Mouse (Mus musculus) neural tube, embryonic 11.5 days (tissue): ENCODE results near the gene Rplp0. TPM values are rescaled to one million over a fixed set of nuclear protein-coding genes. Genes with fewer than 3 reads are reported as not detected.

Source experiments
- ATAC-seq: fragments of 200-750 bp; cut with Nextera tagmentation; 2 replicates; pipeline ENCODE4 v1.8.0; 2017; ENCODE audit warnings: moderate number of reproducible peaks, mild to moderate bottlenecking, moderate TSS enrichment, moderate library complexity; ENCODE audit not compliant: insufficient read depth, low FRiP score, low TSS enrichment
- DNase-seq: peaks from one replicate; pipeline ENCODE4 v3.0.0-alpha.2; 2015; ENCODE audit warnings: low spot score
- H3K27ac ChIP-seq: fragments of 300-500 bp; sonication (generic); 2 replicates; pipeline ENCODE4 v1.5.1; 2014; ENCODE audit warnings: low read depth, mild to moderate bottlenecking, low read length
- H3K27me3 ChIP-seq: fragments of 300-500 bp; sonication (generic); 2 replicates; pipeline ENCODE4 v1.6.1; 2014; ENCODE audit warnings: mild to moderate bottlenecking, low read length, mixed read lengths; ENCODE audit not compliant: control insufficient read depth, insufficient read depth
- H3K36me3 ChIP-seq: fragments of 300-500 bp; sonication (generic); 2 replicates; pipeline ENCODE4 v1.6.1; 2014; ENCODE audit warnings: mild to moderate bottlenecking, low read length, moderate library complexity, mixed read lengths; ENCODE audit not compliant: control insufficient read depth, insufficient read depth
- H3K4me1 ChIP-seq: fragments of 300-500 bp; sonication (generic); 2 replicates; pipeline ENCODE4 v1.6.1; 2014; ENCODE audit warnings: low read length, mixed read lengths; ENCODE audit not compliant: control insufficient read depth, insufficient read depth
- H3K4me2 ChIP-seq: fragments of 300-500 bp; sonication (generic); 2 replicates; pipeline ENCODE4 v1.6.1; 2014; ENCODE audit warnings: low read depth, mild to moderate bottlenecking, moderate library complexity
- H3K4me3 ChIP-seq: fragments of 300-500 bp; sonication (generic); 2 replicates; pipeline ENCODE4 v1.5.1; 2014; ENCODE audit warnings: low read depth, low read length
- H3K9ac ChIP-seq: fragments of 300-500 bp; sonication (generic); 2 replicates; pipeline ENCODE4 v1.6.1; 2014; ENCODE audit warnings: mild to moderate bottlenecking, low read length
- H3K9me3 ChIP-seq: fragments of 300-500 bp; sonication (generic); 2 replicates; pipeline ENCODE4 v1.6.1; 2016; ENCODE audit warnings: low read length; ENCODE audit not compliant: control insufficient read depth
- WGBS: fragments of 180-500 bp; shearing (Covaris S2); extraction: QIAGEN DNeasy Blood & Tissue Kit; methylation state at CpG from one replicate; pipeline ENCODE4 v1.1.7; 2014; 5-methylcytosine and 5-hydroxymethylcytosine counted together
- polyA plus RNA-seq: library from polyadenylated mRNA; unstranded; fragments of >200 nt; fragmentation: Nextera tagmentation; extraction: Ambion mirVana; gene quantifications from 2 replicates; pipeline ENCODE4 v1.2.1, GENCODE M21; 2014

Rplp0 gene
- polyA plus RNA-seq, 1 experiment from 2014 or later, result 1,266 TPM

DNA sequence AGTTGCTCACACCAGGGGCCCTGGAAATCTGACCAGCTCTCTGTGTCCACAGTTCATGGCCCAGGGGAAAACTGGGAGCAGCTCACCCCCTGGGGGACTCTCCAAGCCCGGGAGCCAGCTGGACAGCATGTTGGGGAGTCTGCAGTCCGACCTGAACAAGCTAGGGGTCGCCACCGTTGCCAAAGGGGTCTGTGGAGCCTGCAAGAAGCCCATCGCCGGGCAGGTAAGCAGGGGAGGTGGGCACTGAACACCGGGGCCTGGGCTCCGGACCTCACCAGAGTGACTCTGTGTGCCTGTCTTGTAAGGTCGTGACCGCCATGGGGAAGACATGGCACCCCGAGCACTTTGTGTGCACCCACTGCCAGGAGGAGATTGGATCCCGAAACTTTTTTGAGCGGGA lies 7.5 kb upstream of the Rplp0 start:
- no peak overlapping the region for H3K9ac ChIP-seq
- H3K9me3 ChIP-seq, result no peaks in the 10 kb centered on the region
- H3K4me2 ChIP-seq, result no peak overlapping the region
- H3K36me3 ChIP-seq, result peaks cover 2% of the 10 kb centered on the region; the same call in 1 of the 2 replicates
- ATAC-seq, result no peak
- H3K4me3 ChIP-seq, result no peak overlapping the region
- H3K4me1 ChIP-seq, result no peaks in the 10 kb centered on the region
- DNase-seq, result no peak
- no peak overlapping the region for H3K27ac ChIP-seq
- WGBS, result 78% methylated on average over 13 of the region's 13 CpGs
- H3K27me3 ChIP-seq, result no peaks in the 10 kb centered on the region

DNA sequence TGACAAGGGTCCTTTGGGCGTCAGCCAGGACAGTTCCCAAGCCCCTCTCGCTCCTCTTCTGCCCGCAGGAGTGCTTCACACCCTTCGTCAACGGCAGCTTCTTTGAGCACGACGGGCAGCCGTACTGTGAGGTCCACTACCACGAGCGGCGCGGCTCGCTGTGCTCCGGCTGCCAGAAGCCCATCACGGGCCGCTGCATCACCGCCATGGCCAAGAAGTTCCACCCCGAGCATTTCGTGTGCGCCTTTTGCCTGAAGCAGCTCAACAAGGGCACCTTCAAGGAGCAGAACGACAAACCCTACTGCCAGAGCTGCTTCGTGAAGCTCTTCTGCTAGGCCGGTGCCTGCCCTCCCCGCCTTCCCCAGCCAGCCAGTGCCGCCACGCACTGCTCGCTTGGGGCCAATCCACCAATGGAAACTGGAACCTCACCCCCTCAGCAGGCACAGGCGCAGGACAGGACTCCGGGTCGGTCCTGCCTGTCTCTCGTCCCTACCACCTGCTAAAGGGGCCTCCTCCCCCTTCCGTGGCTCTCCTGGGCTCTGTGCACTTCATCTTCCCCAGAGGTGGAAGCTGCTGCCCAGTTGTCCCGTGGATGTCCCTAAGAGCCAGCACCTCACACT lies 5.4 kb upstream of the Rplp0 start:
- ATAC-seq (no peak), DNase-seq (no peak)
- Histone ChIP-seq H3K4me2 (no peak overlapping the region), H3K36me3 (peaks cover 2% of the 10 kb centered on the region; the same call in 1 of the 2 replicates), H3K27me3 (no peaks in the 10 kb centered on the region), H3K4me3 (no peak overlapping the region), H3K9me3 (no peaks in the 10 kb centered on the region), H3K4me1 (no peaks in the 10 kb centered on the region), H3K9ac (no peak overlapping the region), H3K27ac (no peak overlapping the region)
- WGBS, result 88% methylated on average over 33 of the region's 33 CpGs

GRCm38 (mm10) chr5:115554536-115555291 lies 4.6 kb upstream of the Rplp0 start:
- no peak for ATAC-seq
- H3K27me3 ChIP-seq, result no peaks in the 10 kb centered on the region
- H3K9me3 ChIP-seq, result no peaks in the 10 kb centered on the region
- peaks cover 2% of the 10 kb centered on the region; the same call in 1 of the 2 replicates for H3K36me3 ChIP-seq
- DNase-seq, result no peak
- H3K9ac ChIP-seq, result no peak overlapping the region
- H3K4me1 ChIP-seq, result no peaks in the 10 kb centered on the region
- H3K4me2 ChIP-seq, result no peak overlapping the region
- no peak overlapping the region for H3K27ac ChIP-seq
- no peak overlapping the region for H3K4me3 ChIP-seq
- 93% methylated on average over 18 of the region's 18 CpGs for WGBS

DNA sequence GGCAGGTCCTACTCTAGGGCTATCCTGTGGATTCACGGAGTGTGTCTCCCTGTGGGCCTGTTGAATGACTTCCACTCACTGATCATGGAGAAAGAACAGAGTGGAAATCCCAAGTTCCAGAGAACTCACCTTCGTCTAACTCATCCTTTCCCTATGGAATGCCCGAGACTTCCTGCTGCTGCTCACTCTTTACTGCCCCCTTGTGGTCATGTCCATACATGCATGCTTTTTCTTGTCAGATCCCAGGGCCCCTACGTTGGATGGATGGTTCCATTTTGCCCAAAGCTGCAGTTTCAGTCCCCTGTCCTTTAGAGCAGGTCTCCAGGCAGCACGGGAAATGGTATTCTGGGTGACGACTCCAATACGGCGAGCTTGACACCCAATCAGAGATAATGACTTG lies 3.0 kb upstream of the Rplp0 start:
- no peak overlapping the region for H3K27ac ChIP-seq
- no peaks in the 10 kb centered on the region for H3K27me3 ChIP-seq
- H3K4me3 ChIP-seq, result no peak overlapping the region
- peaks cover 6% of the 10 kb centered on the region for H3K36me3 ChIP-seq
- ATAC-seq (no peak), DNase-seq (peak; percentile 74)
- peaks cover 3% of the 10 kb centered on the region; the same call in 1 of the 2 replicates for H3K4me1 ChIP-seq
- H3K9ac ChIP-seq, result no peak overlapping the region
- H3K4me2 ChIP-seq, result no peak overlapping the region
- 12% methylated on average over 8 of the region's 8 CpGs for WGBS
- H3K9me3 ChIP-seq, result no peaks in the 10 kb centered on the region

DNA sequence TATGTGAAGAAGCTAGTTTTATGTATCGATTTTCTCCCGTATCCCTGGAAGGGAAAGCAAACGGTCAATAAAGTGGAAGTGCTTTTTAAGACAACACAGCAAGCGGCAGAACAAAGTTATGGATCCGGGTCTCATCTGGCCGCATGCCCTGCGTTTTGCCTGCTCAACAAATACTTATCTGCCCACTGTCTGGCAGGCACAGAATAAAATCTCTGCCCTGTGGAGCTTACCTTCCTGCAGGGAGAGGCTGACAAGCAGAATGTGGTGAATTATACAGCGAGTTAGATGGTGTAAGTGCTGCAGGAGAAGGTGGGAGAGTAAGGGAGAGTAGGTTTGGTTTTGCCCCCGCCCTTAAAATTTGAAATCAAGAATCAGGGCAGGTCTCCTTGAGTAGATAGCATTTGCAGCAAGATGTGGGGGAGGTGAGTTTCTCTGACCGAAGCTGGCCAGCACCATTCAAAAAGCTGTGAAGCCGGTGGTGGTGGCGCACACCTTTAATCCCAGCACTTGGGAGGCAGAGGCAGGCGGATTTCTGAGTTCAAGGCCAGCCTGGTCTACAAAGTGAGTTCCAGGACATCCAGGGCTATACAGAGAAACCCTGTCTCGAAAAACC lies 979 bp upstream of the Rplp0 start:
- Histone ChIP-seq H3K27me3 (no peaks in the 10 kb centered on the region), H3K36me3 (peaks cover 16% of the 10 kb centered on the region), H3K9me3 (no peaks in the 10 kb centered on the region), H3K27ac (no peak overlapping the region), H3K9ac (no peak overlapping the region), H3K4me2 (no peak overlapping the region), H3K4me1 (peaks cover 3% of the 10 kb centered on the region; the same call in 1 of the 2 replicates), H3K4me3 (no peak overlapping the region)
- DNase-seq (no peak), ATAC-seq (no peak)
- WGBS, result 92% methylated on average over 14 of the region's 14 CpGs

GRCm38 (mm10) chr5:115560336-115560905 lies 1.2 kb downstream of the Rplp0 start:
- peak overlapping the region; percentile 95 for H3K9ac ChIP-seq
- WGBS, result 35% methylated on average over 13 of the region's 13 CpGs

DNA sequence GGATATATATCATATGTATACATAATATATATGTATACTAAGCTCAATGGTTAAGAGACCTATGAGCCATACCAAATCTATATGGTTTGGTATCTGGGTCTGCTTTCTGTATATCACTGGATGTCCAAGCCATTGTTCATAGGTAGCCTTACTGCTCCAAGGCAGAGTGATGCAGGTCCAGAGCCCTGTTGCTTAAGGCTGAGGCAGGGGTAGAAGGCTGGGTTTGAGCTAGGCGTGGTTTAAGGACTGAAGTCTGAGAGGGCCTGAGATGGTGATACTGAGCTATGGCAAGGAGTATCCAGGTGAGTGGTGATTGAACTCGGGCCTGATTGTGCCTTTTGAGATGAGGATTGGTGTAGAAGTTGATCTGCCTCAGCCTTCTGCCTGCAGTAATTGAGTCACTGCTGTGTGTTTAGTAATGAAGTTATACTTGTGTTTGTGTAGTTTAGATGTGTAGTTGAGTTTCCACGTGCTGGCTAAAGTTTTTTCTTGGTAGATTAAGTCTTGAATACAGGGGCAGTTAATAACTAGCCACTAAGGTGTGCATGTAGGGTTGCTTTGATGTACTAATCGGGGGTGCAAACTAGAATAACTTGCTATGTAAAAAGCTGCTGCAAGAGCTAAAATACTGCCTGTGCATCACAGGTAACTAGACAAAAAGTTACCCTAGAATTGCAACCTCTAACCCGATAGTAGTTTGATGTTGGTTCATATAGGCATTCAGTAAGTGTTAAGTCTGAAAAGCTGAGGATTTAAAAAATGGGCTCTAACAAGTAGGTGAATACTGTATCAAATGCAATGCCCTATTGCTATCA lies 4.7 kb downstream of the Rplp0 start:
- Histone ChIP-seq H3K27ac (no peak overlapping the region), H3K9ac (no peak overlapping the region; the same call in 1 of the 2 replicates), H3K4me1 (peaks cover 10% of the 10 kb centered on the region; the same call in 1 of the 2 replicates), H3K9me3 (no peaks in the 10 kb centered on the region), H3K4me3 (no peak overlapping the region), H3K27me3 (no peaks in the 10 kb centered on the region), H3K4me2 (no peak overlapping the region), H3K36me3 (peaks cover 15% of the 10 kb centered on the region)
- DNase-seq (no peak), ATAC-seq (no peak)
- WGBS, result 42% methylated on average over 5 of the region's 5 CpGs

More at GRCm38 (mm10) chr5:115560336-115560905, 1.2 kb downstream of the Rplp0 start:
- no peak overlapping the region for H3K27ac ChIP-seq
- no peaks in the 10 kb centered on the region for H3K27me3 ChIP-seq
- peaks cover 3% of the 10 kb centered on the region; the same call in 1 of the 2 replicates for H3K4me1 ChIP-seq
- H3K4me2 ChIP-seq, result peak overlapping the region; percentile 77
- peak overlapping the region; percentile 93 for H3K4me3 ChIP-seq
- H3K9me3 ChIP-seq, result no peaks in the 10 kb centered on the region
- H3K36me3 ChIP-seq, result peaks cover 15% of the 10 kb centered on the region
- no peak for DNase-seq
- ATAC-seq, result no peak
